Mouse (Mus musculus) ES-E14 (cell line): ENCODE data around the gene Metrnl.
"Not testable (repeated sequence)": the region's sequence is repeated elsewhere in the genome, so short reads cannot be mapped to it uniquely, and the experiment has no call there.

Experiments
- CHD2 ChIP-seq: IDR thresholded peaks from 2 replicates; pipeline ENCODE4 v1.6.1; 2014; ENCODE audit warnings: mild to moderate bottlenecking, low read depth, low read length, inconsistent platforms
- HCFC1 ChIP-seq: IDR thresholded peaks from 2 replicates; pipeline ENCODE4 v1.6.1; 2012; ENCODE audit warnings: low read length, inconsistent platforms, borderline replicate concordance; ENCODE audit not compliant: insufficient read depth
- MAFK ChIP-seq: IDR thresholded peaks from 2 replicates; pipeline ENCODE4 v1.6.1; 2014; ENCODE audit warnings: mild to moderate bottlenecking, low read depth, low read length, inconsistent platforms; ENCODE audit not compliant: insufficient read depth
- ZC3H11A ChIP-seq: IDR thresholded peaks from 2 replicates; pipeline ENCODE4 v1.6.1; 2012; ENCODE audit warnings: low read depth, mild to moderate bottlenecking, inconsistent platforms, low read length, borderline replicate concordance
- ZNF384 ChIP-seq: IDR thresholded peaks from 2 replicates; pipeline ENCODE4 v1.6.1; 2012; ENCODE audit warnings: low read depth, low read length, inconsistent platforms

DNA sequence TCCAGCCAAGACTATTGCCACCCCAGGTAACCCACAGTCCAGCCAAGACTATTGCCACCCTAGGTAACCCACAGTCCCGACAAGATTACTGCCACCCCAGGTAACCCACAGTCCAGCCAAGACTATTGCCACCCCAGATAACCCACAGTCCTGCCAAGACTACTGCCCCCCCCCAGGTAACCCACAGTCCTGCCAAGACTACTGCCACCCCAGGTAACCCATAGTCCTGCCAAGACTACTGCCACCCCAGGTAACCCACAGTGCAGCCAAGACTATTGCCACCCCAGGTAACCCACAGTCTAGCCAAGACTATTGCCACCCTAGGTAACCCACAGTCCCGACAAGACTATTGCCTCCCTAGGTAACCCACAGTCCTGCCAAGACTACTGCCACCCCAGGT, 40.7 kb upstream of the Metrnl start:
- not testable (repeated sequence) for TF ChIP-seq HCFC1, ZC3H11A, MAFK, ZNF384, CHD2
